Mouse (Mus musculus): ENCODE data around the gene Cers5.

DNA sequence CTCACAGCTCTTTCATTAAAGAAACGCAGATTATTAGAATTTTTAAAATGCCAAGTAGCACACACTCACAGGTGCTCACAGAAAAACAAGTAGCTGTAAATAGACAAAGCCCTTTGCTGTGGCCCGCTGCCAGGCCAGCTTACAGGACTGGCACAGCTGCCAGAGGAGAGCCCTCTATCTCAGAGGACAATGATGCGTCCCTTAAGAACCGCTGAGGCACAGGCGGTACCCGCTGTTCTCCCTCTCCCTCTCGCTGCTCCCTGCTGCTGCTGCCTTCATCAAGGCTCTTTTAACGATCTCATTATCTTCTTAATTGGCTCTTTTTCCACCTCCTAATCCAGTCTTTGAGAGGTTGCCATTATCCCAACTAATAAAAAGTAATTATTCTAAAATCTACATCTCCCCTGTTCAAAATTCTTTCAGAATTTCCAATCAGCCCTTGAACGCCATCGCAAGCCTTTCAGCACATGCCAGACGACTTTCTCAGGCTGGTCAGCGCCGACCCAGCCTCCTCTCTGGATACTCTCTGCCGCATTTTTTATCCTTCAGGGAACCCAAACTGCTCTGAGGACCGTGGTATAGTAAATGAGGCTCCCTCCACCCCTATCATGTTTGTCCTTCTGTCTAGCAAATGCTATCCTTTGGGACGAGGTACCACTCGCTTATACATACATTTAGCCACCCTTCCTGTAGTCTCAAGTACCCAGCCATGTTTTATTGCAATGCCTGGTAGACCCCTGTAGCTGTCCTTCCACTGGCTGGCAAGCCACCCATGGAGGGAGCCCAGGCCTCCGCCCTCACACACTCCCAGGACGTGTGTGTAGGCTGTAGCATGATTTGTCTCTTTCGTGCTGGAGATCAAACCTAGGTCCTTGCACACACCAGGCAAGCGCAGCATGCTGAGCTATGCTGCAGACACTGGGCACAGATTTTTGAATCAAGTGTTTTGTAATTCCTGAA is 35.4 kb upstream of the Cers5 start:
- TF ChIP-seq CTCF (IDR thresholded peaks at IDR 0.05; ENCODE audit: low read depth, low read length) (no peak), GATA1 (IDR thresholded peaks at IDR 0.05; ENCODE audit: borderline replicate concordance, low read length) (no peak), POLR2AphosphoS5 (IDR thresholded peaks at IDR 0.05; ENCODE audit: insufficient replicate concordance, low read depth, low read length) (no peak), TAL1 (conservative IDR thresholded peaks at IDR 0.05; ENCODE audit: low read depth, low read length) (no peak), GATA2 (IDR thresholded peaks at IDR 0.05; ENCODE audit: borderline replicate concordance, low read depth, low read length) (no peak)
